Mouse (Mus musculus) lung, embryonic 14.5 days (tissue): ENCODE measurements at regions not wholly inside any gene's neighbourhood (a gene's known extent, or its start where the extent isn't known, plus 50 kb on each side); places are given as distances from the start of the nearest gene placed in this dataset.

Source experiments
- ATAC-seq: fragments of 200-750 bp; cut with Nextera tagmentation; 2 replicates; pipeline ENCODE4 v1.8.0; 2017; ENCODE audit warnings: mild to moderate bottlenecking, moderate TSS enrichment, moderate library complexity; ENCODE audit not compliant: insufficient read depth
- DNase-seq: peaks from one replicate; pipeline ENCODE4 v3.0.0-alpha.2; 2015
- H3K27ac ChIP-seq: fragments of 300-500 bp; sonication (generic); 2 replicates; pipeline ENCODE4 v1.5.1; 2014; ENCODE audit warnings: low read depth, mild to moderate bottlenecking, moderate library complexity
- H3K27me3 ChIP-seq: fragments of 300-500 bp; sonication (generic); 2 replicates; pipeline ENCODE4 v1.6.1; 2014; ENCODE audit warnings: low read length, control low read depth; ENCODE audit not compliant: insufficient read depth
- H3K36me3 ChIP-seq: fragments of 300-500 bp; sonication (generic); 2 replicates; pipeline ENCODE4 v1.6.1; 2014; ENCODE audit warnings: control low read depth; ENCODE audit not compliant: insufficient read depth
- H3K4me1 ChIP-seq: fragments of 300-500 bp; sonication (generic); 2 replicates; pipeline ENCODE4 v1.6.1; 2014; ENCODE audit warnings: antibody characterized with exemption, control low read depth; ENCODE audit not compliant: insufficient read depth
- H3K4me2 ChIP-seq: fragments of 300-500 bp; sonication (generic); 2 replicates; pipeline ENCODE4 v1.6.1; 2014; ENCODE audit warnings: mild to moderate bottlenecking
- H3K4me3 ChIP-seq: fragments of 300-500 bp; sonication (generic); 2 replicates; pipeline ENCODE4 v1.5.1; 2014; ENCODE audit warnings: low read depth, low read length
- H3K9ac ChIP-seq: fragments of 300-500 bp; sonication (generic); 2 replicates; pipeline ENCODE4 v1.6.1; 2014
- H3K9me3 ChIP-seq: fragments of 300-500 bp; sonication (generic); 2 replicates; pipeline ENCODE4 v1.6.1; 2016; ENCODE audit warnings: low read depth, low read length, control low read depth
- CTCF ChIP-seq: IDR thresholded peaks from 2 replicates; pipeline ENCODE4 v1.5.1; 2016; ENCODE audit warnings: antibody characterized with exemption, low read depth
- WGBS: fragments of 180-500 bp; shearing (Covaris S2); extraction: QIAGEN DNeasy Blood & Tissue Kit; methylation state at CpG from one replicate; pipeline ENCODE4 v1.1.7; 2014; 5-methylcytosine and 5-hydroxymethylcytosine counted together

- TF ChIP-seq CTCF = peak; percentile 37
- Histone ChIP-seq H3K4me2 (no peak overlapping the region), H3K4me1 (no peaks in the 10 kb centered on the region), H3K27me3 (no peaks in the 10 kb centered on the region), H3K36me3 (no peaks in the 10 kb centered on the region), H3K4me3 (no peak overlapping the region), H3K9me3 (no peaks in the 10 kb centered on the region), H3K27ac (no peak overlapping the region), H3K9ac (no peak overlapping the region)
- 78% methylated on average over 3 of the region's 3 CpGs for WGBS
- ATAC-seq (no peak), DNase-seq (no peak)
Measured at GRCm38 (mm10) chr7:65772845-65773244, 81.9 kb downstream of the Tm2d3 start.

GRCm38 (mm10) chr7:65773948-65774347, 83.0 kb downstream of the Tm2d3 start:
- no peaks in the 10 kb centered on the region for H3K36me3 ChIP-seq

GRCm38 (mm10) chr7:65774388-65775015, 83.5 kb downstream of the Tm2d3 start:
- Histone ChIP-seq H3K27ac (no peak overlapping the region), H3K4me3 (no peak overlapping the region), H3K27me3 (no peaks in the 10 kb centered on the region), H3K4me1 (no peaks in the 10 kb centered on the region), H3K4me2 (no peak overlapping the region), H3K9ac (no peak overlapping the region), H3K36me3 (no peaks in the 10 kb centered on the region), H3K9me3 (no peaks in the 10 kb centered on the region)
- DNase-seq (no peak), ATAC-seq (no peak)
- WGBS = 87% methylated on average over 11 of the region's 11 CpGs
- no peak for TF ChIP-seq CTCF

More at GRCm38 (mm10) chr7:65773948-65774347, 83.0 kb downstream of the Tm2d3 start:
- Histone ChIP-seq H3K4me1 (no peaks in the 10 kb centered on the region), H3K4me3 (no peak overlapping the region), H3K27ac (no peak overlapping the region), H3K9ac (no peak overlapping the region), H3K9me3 (no peaks in the 10 kb centered on the region), H3K27me3 (no peaks in the 10 kb centered on the region), H3K4me2 (no peak overlapping the region)
- ATAC-seq (no peak), DNase-seq (no peak)
- WGBS = 55% methylated on average over 2 of the region's 2 CpGs
- no peak for TF ChIP-seq CTCF

DNA sequence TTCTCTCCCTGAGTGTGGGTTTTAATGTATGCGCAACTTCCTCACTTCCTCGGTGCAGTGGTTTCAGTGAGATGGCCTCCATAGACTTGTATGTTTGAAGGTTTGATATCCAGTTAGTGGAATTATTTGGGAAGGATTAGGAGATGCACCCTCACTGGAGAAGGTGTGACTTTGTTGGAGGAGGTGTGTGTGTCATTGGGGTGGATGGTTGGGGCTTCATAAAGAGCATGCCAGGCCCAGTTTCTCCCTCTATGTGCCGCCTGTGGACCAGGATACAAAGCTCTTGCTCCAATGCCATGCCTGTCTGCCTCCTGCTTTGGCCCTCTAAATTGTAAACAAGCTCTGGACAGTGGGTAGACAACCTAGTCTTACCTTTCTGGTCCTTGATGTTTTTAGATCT, 84.0 kb downstream of the Tm2d3 start:
- 86% methylated on average over 3 of the region's 3 CpGs for WGBS
- Histone ChIP-seq H3K4me3 (no peak overlapping the region), H3K9ac (no peak overlapping the region), H3K4me2 (no peak overlapping the region), H3K36me3 (no peaks in the 10 kb centered on the region), H3K4me1 (no peaks in the 10 kb centered on the region), H3K27ac (no peak overlapping the region), H3K27me3 (no peaks in the 10 kb centered on the region), H3K9me3 (no peaks in the 10 kb centered on the region)
- DNase-seq = no peak
- no peak for TF ChIP-seq CTCF
- no peak for ATAC-seq

DNA sequence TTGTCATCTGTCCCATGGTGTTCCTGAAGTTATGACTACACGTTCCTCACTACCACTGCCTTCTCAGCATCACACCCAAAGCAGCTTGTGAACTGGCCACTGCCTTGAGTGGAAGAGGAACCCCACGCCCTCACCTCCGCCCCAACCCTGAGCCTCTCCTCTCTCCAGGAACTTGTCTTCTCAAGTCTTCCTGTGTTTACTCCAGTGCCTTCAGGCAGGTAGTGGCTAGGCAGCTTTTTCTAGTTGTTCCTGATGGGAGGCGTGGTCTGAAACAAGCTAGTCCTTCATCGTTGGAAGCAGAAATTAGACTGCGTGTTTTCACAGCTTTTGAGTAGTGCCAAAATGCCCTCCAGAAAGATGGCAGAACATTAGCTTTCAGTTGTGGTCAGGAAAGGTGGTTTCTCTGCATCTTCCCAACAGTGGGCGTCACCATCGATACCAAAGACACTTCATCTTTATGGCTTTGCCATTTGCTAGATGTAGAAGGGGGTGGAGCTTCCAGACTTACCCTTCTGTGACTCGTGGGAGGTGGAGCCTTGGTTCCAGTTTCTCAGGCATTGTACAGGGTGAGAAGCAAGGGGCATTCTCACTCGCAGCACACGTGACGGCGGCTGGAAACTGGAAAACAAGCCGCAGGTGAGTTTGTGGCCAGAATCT, 81.7 kb upstream of the Pcsk6 start:
- WGBS = 61% methylated on average over 14 of the region's 14 CpGs

DNA sequence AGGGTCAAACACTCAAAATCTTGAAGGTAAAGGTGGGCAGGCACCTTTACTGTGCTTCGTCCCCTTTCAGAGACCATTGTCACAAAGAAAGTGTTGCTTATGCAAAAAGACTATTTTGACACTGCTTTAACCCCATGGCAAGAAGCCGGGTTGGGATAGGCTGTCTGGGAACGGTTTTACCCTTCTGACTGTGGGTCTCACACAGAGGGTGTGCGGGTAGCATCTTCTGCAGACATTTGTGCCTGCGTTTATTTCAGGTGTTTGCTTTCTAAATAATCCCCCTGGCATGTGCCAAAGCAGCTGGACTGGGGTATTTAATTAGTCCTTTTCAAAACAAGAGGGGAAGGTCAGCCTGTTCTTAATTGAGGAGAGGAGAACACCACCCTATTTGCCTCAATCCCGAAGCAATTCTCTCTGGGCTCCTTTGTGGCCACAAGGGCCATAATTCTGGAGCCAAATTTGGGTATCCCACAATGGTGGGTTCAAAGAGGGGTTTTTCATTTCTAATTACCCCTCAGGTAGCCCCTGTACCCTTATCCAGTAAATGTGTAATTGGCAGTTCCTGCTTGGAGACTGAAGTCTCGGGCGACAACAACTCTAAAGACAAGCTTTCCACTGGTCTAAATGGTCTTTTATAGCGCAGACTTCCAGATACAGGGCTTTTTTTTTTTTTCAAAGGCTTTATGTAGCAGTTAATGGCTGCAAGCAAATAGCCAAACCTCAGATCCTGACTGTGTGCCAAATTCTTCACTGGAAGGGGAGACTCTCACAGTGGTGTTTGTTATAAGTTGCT, 80.8 kb upstream of the Pcsk6 start:
- DNase-seq = peak; percentile 27
- 61% methylated on average over 9 of the region's 9 CpGs for WGBS
- Histone ChIP-seq H3K27ac (no peak overlapping the region), H3K36me3 (no peaks in the 10 kb centered on the region), H3K4me1 (no peaks in the 10 kb centered on the region), H3K4me2 (no peak overlapping the region), H3K9ac (no peak overlapping the region), H3K4me3 (no peak overlapping the region), H3K9me3 (no peaks in the 10 kb centered on the region), H3K27me3 (no peaks in the 10 kb centered on the region)
- no peak for ATAC-seq
- no peak for TF ChIP-seq CTCF

More for the DNA sequence above, 81.7 kb upstream of the Pcsk6 start:
- Histone ChIP-seq H3K4me3 (no peak overlapping the region), H3K4me2 (peak overlapping the region; percentile 4; the same call in 1 of the 2 replicates), H3K27ac (no peak overlapping the region), H3K36me3 (no peaks in the 10 kb centered on the region), H3K9me3 (no peaks in the 10 kb centered on the region), H3K4me1 (no peaks in the 10 kb centered on the region), H3K9ac (no peak overlapping the region), H3K27me3 (no peaks in the 10 kb centered on the region)
- TF ChIP-seq CTCF = no peak
- peak; percentile 63; the same call in 1 of the 2 replicates for ATAC-seq
- DNase-seq = peak; percentile 24

- H3K9me3 ChIP-seq = no peaks in the 10 kb centered on the region
- H3K4me3 ChIP-seq = no peak overlapping the region
- H3K27ac ChIP-seq = no peak overlapping the region
- no peak for ATAC-seq
- no peaks in the 10 kb centered on the region for H3K27me3 ChIP-seq
- H3K4me1 ChIP-seq = no peaks in the 10 kb centered on the region
- 68% methylated on average over 7 of the region's 7 CpGs for WGBS
- no peak overlapping the region; the same call in 1 of the 2 replicates for H3K9ac ChIP-seq
- no peaks in the 10 kb centered on the region for H3K36me3 ChIP-seq
- TF ChIP-seq CTCF = no peak
- no peak overlapping the region for H3K4me2 ChIP-seq
- DNase-seq = peak; percentile 5
Measured at GRCm38 (mm10) chr7:65782024-65782423, 79.5 kb upstream of the Pcsk6 start.
